8 mouse cellular contexts compared by ENCODE assay signal in the genomic region with DNA sequence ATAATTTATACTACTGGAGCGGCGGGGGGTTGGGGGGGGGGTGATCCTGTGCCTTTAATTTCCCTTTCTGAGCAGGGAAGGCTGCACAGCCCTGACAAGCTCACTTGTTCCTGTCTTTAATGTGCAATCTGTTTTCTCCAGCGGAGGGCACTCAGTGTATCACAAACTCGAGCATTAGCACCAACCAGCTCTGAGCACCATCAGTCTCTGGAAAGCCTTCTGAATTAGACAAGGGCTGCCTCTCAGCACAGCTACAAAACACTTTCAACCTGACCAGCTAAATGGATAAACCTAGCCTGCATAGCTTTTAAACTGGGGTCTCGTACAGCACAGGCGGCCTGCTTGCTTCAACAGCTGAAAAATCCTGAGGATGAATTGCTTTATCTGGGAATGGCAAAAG. TPM values are rescaled to one million over a fixed set of nuclear protein-coding genes. Genes with fewer than 3 reads are reported as not detected.
DNase-seq lines count a peak whose midpoint lies in the region; ATAC-seq and TF ChIP-seq lines count a peak whose summit lies in the region.

TSS of gene Lrrtm4 (plus strand) at position 113 of the 400 bp plus-strand sequence.

- TF ChIP-seq POLR2A in lung, adult 2 months (IDR thresholded peaks at IDR 0.05; ENCODE audit: borderline replicate concordance, extremely low read depth, low read depth, low read length): no peak

- peak within 1 kb of the TSS; percentile 5; the same call in 1 of the 2 replicates for H3K4me3 ChIP-seq in lung, postnatal 0 days (ENCODE audit: low read depth, low read length)
- H3K4me3 ChIP-seq in lung, adult 2 months (replicated peaks; ENCODE audit: extremely low read depth, low read depth, low read length): no peak within 1 kb of the TSS
- H3K4me3 ChIP-seq in forebrain, embryonic 10.5 days: peak within 1 kb of the TSS; percentile 52
- peak within 1 kb of the TSS; percentile 54 for H3K4me3 ChIP-seq in midbrain, embryonic 10.5 days

- intact Hi-C loops in gastrocnemius, postnatal 14 days (cut with DNase I; ENCODE audit: low total_unique reads): no loop called here

- no peaks in the 10 kb centered on the region for H3K36me3 ChIP-seq in lung, postnatal 0 days (ENCODE audit: insufficient read depth, low read length)
- H3K36me3 ChIP-seq in forebrain, embryonic 10.5 days (replicated peaks): no peaks in the 10 kb centered on the region
- H3K36me3 ChIP-seq in midbrain, embryonic 10.5 days: no peaks in the 10 kb centered on the region

- no peak within 1 kb of the TSS for H3K27ac ChIP-seq in lung, postnatal 0 days (ENCODE audit: low read length)
- H3K27ac ChIP-seq in forebrain, embryonic 10.5 days: 0 out of 2 replicates have a peak within 1 kb of the TSS, but pooled peaks have one; percentile 30
- H3K27ac ChIP-seq in midbrain, embryonic 10.5 days (replicated peaks): 0 out of 2 replicates have a peak within 1 kb of the TSS, but pooled peaks have one; percentile 46

- no peak for TF ChIP-seq CTCF in lung, postnatal 0 days (IDR thresholded peaks at IDR 0.05)
- no peak for TF ChIP-seq CTCF in lung, adult 2 months (IDR thresholded peaks at IDR 0.05; ENCODE audit: insufficient read depth, low read length)

- WGBS in lung, postnatal 0 days: 11% methylated on average over 6 of the region's 6 CpGs
- WGBS in lung, adult 2 months: 13% methylated on average over 6 of the region's 6 CpGs
- 6% methylated on average over 6 of the region's 6 CpGs for WGBS in forebrain, embryonic 10.5 days
- 10% methylated on average over 6 of the region's 6 CpGs for WGBS in midbrain, embryonic 10.5 days

- no peak for ATAC-seq in lung, postnatal 0 days

- no peak for TF ChIP-seq EP300 in lung, postnatal 0 days (IDR thresholded peaks at IDR 0.05)

- no peak for DNase-seq in lung, postnatal 0 days (ENCODE audit: low spot score)
- no peak for DNase-seq in lung, adult 2 months
- DNase-seq in forebrain, embryonic 10.5 days (ENCODE audit: extremely low spot score, low spot score): peak; percentile 30
- peak; percentile 73 for DNase-seq in layer of hippocampus, adult 11-12 months (ENCODE audit: low spot score)
- DNase-seq in midbrain, embryonic 10.5 days (ENCODE audit: low spot score): peak; percentile 38
- peak; percentile 85 for DNase-seq in telencephalon, adult 2 months (ENCODE audit: low read depth, low spot score)
- no peak for DNase-seq in gastrocnemius, postnatal 14 days
- no peak for DNase-seq in spleen, adult 18-20 months

- H3K4me2 ChIP-seq in lung, postnatal 0 days (replicated peaks; ENCODE audit: low read depth, low read length): peak within 1 kb of the TSS; percentile 40

- no peaks in the 10 kb centered on the region for H3K9me3 ChIP-seq in lung, postnatal 0 days (ENCODE audit: low read length)
- no peaks in the 10 kb centered on the region for H3K9me3 ChIP-seq in forebrain, embryonic 10.5 days
- no peaks in the 10 kb centered on the region for H3K9me3 ChIP-seq in midbrain, embryonic 10.5 days (replicated peaks)

- no peaks in the 10 kb centered on the region for H3K27me3 ChIP-seq in lung, postnatal 0 days (replicated peaks; ENCODE audit: insufficient read depth, low read length)
- no peaks in the 10 kb centered on the region for H3K27me3 ChIP-seq in forebrain, embryonic 10.5 days (ENCODE audit: poor library complexity, severe bottlenecking)
- no peaks in the 10 kb centered on the region for H3K27me3 ChIP-seq in midbrain, embryonic 10.5 days (ENCODE audit: low read depth, poor library complexity, severe bottlenecking)

- H3K4me1 ChIP-seq in lung, postnatal 0 days (ENCODE audit: insufficient read depth, low read depth, low read length): no peaks in the 10 kb centered on the region
- H3K4me1 ChIP-seq in lung, adult 2 months (ENCODE audit: control insufficient read depth, insufficient read depth, low read length): no peaks in the 10 kb centered on the region
- peaks cover 16% of the 10 kb centered on the region for H3K4me1 ChIP-seq in forebrain, embryonic 10.5 days
- H3K4me1 ChIP-seq in midbrain, embryonic 10.5 days: peaks cover 6% of the 10 kb centered on the region

- no peak within 1 kb of the TSS for H3K9ac ChIP-seq in lung, postnatal 0 days (replicated peaks; ENCODE audit: low read depth)

RNA-seq across cellular contexts. Expression of gene Lrrtm4, which starts in this region (rescaled TPM):
- polyA plus RNA-seq in lung, postnatal 0 days (2015; fragmentation: Nextera tagmentation; extraction: Ambion mirVana): 0.04 and 0.11 TPM in 2 replicates
- not detected in 2 replicates for polyA plus RNA-seq in lung, adult 2 months (2012; rRNA removed)
- 0.31 and 1.4 TPM in 2 replicates for polyA plus RNA-seq in forebrain, embryonic 10.5 days (2016; fragmentation: Nextera tagmentation; extraction: Ambion mirVana)
- polyA plus RNA-seq in midbrain, embryonic 10.5 days (2016; fragmentation: Nextera tagmentation; extraction: Ambion mirVana): 0.79 and 2.0 TPM in 2 replicates
- total RNA-seq in gastrocnemius, postnatal 14 days (2021): under 1 TPM in 1 of 2 experiments, not detected in 1; 0.49 TPM

Comparison
In these comparisons a context has a peak if more than half of its experiments do, and no peak if none do; other contexts are left out.
1. DNase-seq: peak in forebrain, embryonic 10.5 days (single experiment), layer of hippocampus, adult 11-12 months (single experiment), midbrain, embryonic 10.5 days (single experiment) and telencephalon, adult 2 months (single experiment); none in lung, postnatal 0 days (single experiment), lung, adult 2 months (single experiment), gastrocnemius, postnatal 14 days (single experiment) and spleen, adult 18-20 months (0 of 2).